Mouse (Mus musculus) CH12.LX (cell line): Measurements from ENCODE around the gene Prss34. TPM values are rescaled to one million over a fixed set of nuclear protein-coding genes. Genes with fewer than 3 reads are reported as not detected.

ENCODE experiments used
- DNase-seq: peaks from one replicate; pipeline ENCODE4 v3.0.0-alpha.2; 2013; ENCODE audit errors: extremely low read depth
- H3K27ac ChIP-seq: 2 replicates; pipeline ENCODE4 v1.5.1; 2012; ENCODE audit warnings: low read depth, mild to moderate bottlenecking, control low read depth, moderate library complexity; ENCODE audit not compliant: insufficient read depth
- H3K27me3 ChIP-seq: replicated peaks from 2 replicates; pipeline ENCODE3; 2012; ENCODE audit warnings: inconsistent platforms
- H3K36me3 ChIP-seq, 2 experiments: replicated peaks in 1 of 2; 2 replicates each; pipeline versions ENCODE3 to v1.6.1; 2012; ENCODE audit warnings: inconsistent platforms in 1 of 2, low read length in 1 of 2, mild to moderate bottlenecking in 1 of 2, mixed read lengths in 1 of 2, moderate library complexity in 1 of 2; ENCODE audit not compliant: control insufficient read depth in 1 of 2, insufficient read depth in 1 of 2
- H3K4me1 ChIP-seq, 2 experiments: 2 replicates each; pipeline ENCODE4 v1.6.1; 2012; ENCODE audit warnings: inconsistent platforms in 1 of 2, moderate library complexity in 1 of 2; ENCODE audit not compliant: insufficient read depth in 2 of 2, control insufficient read depth in 1 of 2
- H3K4me2 ChIP-seq: 2 replicates; pipeline ENCODE4 v1.6.1; 2012; ENCODE audit warnings: low read depth, mild to moderate bottlenecking, control low read depth; ENCODE audit not compliant: poor library complexity, insufficient read depth, severe bottlenecking
- H3K4me3 ChIP-seq, 3 experiments: fragments of 150-350 bp in 1 of 3; sonication (generic) in 1 of 3; replicated peaks in 1 of 3; 2 replicates each; pipeline versions ENCODE3 to v1.5.1; 2011 to 2012; ENCODE audit warnings: low read depth in 2 of 3, low read length in 2 of 3, mild to moderate bottlenecking in 2 of 3, moderate library complexity in 2 of 3, control low read depth in 1 of 3, improper control_type of control experiment in 1 of 3, inconsistent platforms in 1 of 3, mixed read lengths in 1 of 3; ENCODE audit not compliant: poor library complexity in 1 of 3
- H3K79me2 ChIP-seq: replicated peaks from 2 replicates; pipeline ENCODE4 v1.6.1; 2012; ENCODE audit warnings: mild to moderate bottlenecking, moderate library complexity; ENCODE audit not compliant: control insufficient read depth, poor library complexity, insufficient read depth, severe bottlenecking; ENCODE audit errors: extremely low read depth
- H3K9ac ChIP-seq: 2 replicates; pipeline ENCODE4 v1.6.1; 2012; ENCODE audit warnings: low read depth, mild to moderate bottlenecking, control low read depth, moderate library complexity; ENCODE audit not compliant: insufficient read depth
- H3K9me3 ChIP-seq: replicated peaks from 2 replicates; pipeline ENCODE3; 2012; ENCODE audit warnings: low read length, inconsistent platforms, mixed read lengths
- BHLHE40 ChIP-seq: IDR thresholded peaks from 2 replicates; pipeline ENCODE4 v1.6.1; 2011; ENCODE audit warnings: mild to moderate bottlenecking, low read depth, low read length, improper control_type of control experiment
- CHD2 ChIP-seq: IDR thresholded peaks from 2 replicates; pipeline ENCODE4 v1.6.1; 2011; ENCODE audit warnings: low read length, improper control_type of control experiment
- ELF1 ChIP-seq: IDR thresholded peaks from 2 replicates; pipeline ENCODE4 v1.6.1; 2014; ENCODE audit warnings: low read depth, mild to moderate bottlenecking, inconsistent platforms, low read length, improper control_type of control experiment
- EP300 ChIP-seq: IDR thresholded peaks from 2 replicates; pipeline ENCODE4 v1.6.1; 2011; ENCODE audit warnings: low read length, improper control_type of control experiment
- ETS1 ChIP-seq: conservative IDR thresholded peaks from 2 replicates; pipeline ENCODE4 v1.6.1; 2012; ENCODE audit warnings: low read depth, mild to moderate bottlenecking, inconsistent platforms, low read length, improper control_type of control experiment, moderate library complexity
- GABPA ChIP-seq: IDR thresholded peaks from 2 replicates; pipeline ENCODE4 v1.6.1; 2012; ENCODE audit warnings: low read depth, low read length, improper control_type of control experiment, inconsistent platforms; ENCODE audit not compliant: insufficient replicate concordance
- IRF4 ChIP-seq: IDR thresholded peaks from 2 replicates; pipeline ENCODE4 v1.6.1; 2014; ENCODE audit warnings: low read depth, mild to moderate bottlenecking, inconsistent platforms, low read length, improper control_type of control experiment
- JUND ChIP-seq: conservative IDR thresholded peaks from 2 replicates; pipeline ENCODE4 v1.6.1; 2011; ENCODE audit warnings: low read depth, low read length, improper control_type of control experiment
- MAFK ChIP-seq: IDR thresholded peaks from 2 replicates; pipeline ENCODE4 v1.6.1; 2011; ENCODE audit warnings: low read length, improper control_type of control experiment; ENCODE audit not compliant: insufficient replicate concordance
- MAZ ChIP-seq: IDR thresholded peaks from 2 replicates; pipeline ENCODE4 v1.6.1; 2012; ENCODE audit warnings: low read depth, mild to moderate bottlenecking, inconsistent platforms, low read length, improper control_type of control experiment, moderate library complexity
- MXI1 ChIP-seq: IDR thresholded peaks from 2 replicates; pipeline ENCODE4 v1.6.1; 2011; ENCODE audit warnings: mild to moderate bottlenecking, low read depth, low read length, improper control_type of control experiment
- NELFE ChIP-seq: IDR thresholded peaks from 2 replicates; pipeline ENCODE4 v1.6.1; 2011; ENCODE audit warnings: low read depth, low read length, improper control_type of control experiment
- NRF1 ChIP-seq: IDR thresholded peaks from 2 replicates; pipeline ENCODE4 v1.6.1; 2014; ENCODE audit warnings: low read depth, mild to moderate bottlenecking, inconsistent platforms, low read length, improper control_type of control experiment, moderate library complexity
- PAX5 ChIP-seq: IDR thresholded peaks from 2 replicates; pipeline ENCODE4 v1.6.1; 2012; ENCODE audit warnings: low read length, inconsistent platforms, mixed read lengths
- POLR2A ChIP-seq: IDR thresholded peaks from 2 replicates; pipeline ENCODE4 v1.6.1; 2011; ENCODE audit warnings: low read depth, mild to moderate bottlenecking, improper control_type of control experiment, low read length
- POLR2AphosphoS2 ChIP-seq: IDR thresholded peaks from 2 replicates; pipeline ENCODE4 v1.6.1; 2011; ENCODE audit warnings: low read depth, low read length, improper control_type of control experiment
- RAD21 ChIP-seq: IDR thresholded peaks from 2 replicates; pipeline ENCODE4 v1.6.1; 2011; ENCODE audit warnings: low read depth, mild to moderate bottlenecking, low read length, improper control_type of control experiment, moderate library complexity
- RCOR1 ChIP-seq: conservative IDR thresholded peaks from 2 replicates; pipeline ENCODE4 v1.6.1; 2012; ENCODE audit warnings: low read depth, mild to moderate bottlenecking, inconsistent platforms, low read length, improper control_type of control experiment
- SMC3 ChIP-seq: IDR thresholded peaks from 2 replicates; pipeline ENCODE4 v1.6.1; 2011; ENCODE audit warnings: low read depth, low read length, improper control_type of control experiment
- UBTF ChIP-seq: IDR thresholded peaks from 2 replicates; pipeline ENCODE4 v1.6.1; 2012; ENCODE audit warnings: low read depth, mild to moderate bottlenecking, inconsistent platforms, low read length, improper control_type of control experiment, moderate library complexity
- ZC3H11A ChIP-seq: IDR thresholded peaks from 2 replicates; pipeline ENCODE4 v1.6.1; 2012; ENCODE audit warnings: low read depth, mild to moderate bottlenecking, inconsistent platforms, low read length, improper control_type of control experiment
- ZMIZ1 ChIP-seq: IDR thresholded peaks from 2 replicates; pipeline ENCODE4 v1.6.1; 2012; ENCODE audit warnings: low read depth, mild to moderate bottlenecking, inconsistent platforms, low read length, improper control_type of control experiment
- ZNF384 ChIP-seq: IDR thresholded peaks from 2 replicates; pipeline ENCODE4 v1.6.1; 2012; ENCODE audit warnings: low read depth, low read length, improper control_type of control experiment, inconsistent platforms
- dilution Hi-C: fragments of 300-500 bp; cut with MboI; formaldehyde crosslinking; loops from 2 replicates; pipeline ENCODE4 v1.14.3; 2020; ENCODE audit warnings: low sequenced_read_pairs; ENCODE audit not compliant: extremely low pct_unique_long_range_greater_than_20kb, extremely low pct_ligation_motif_present
- in situ Hi-C: fragments of 300-500 bp; cut with MboI; formaldehyde crosslinking; loops from 3 replicates; pipeline ENCODE4 v1.14.3; 2019; ENCODE audit warnings: low sequenced_read_pairs, low pct_ligation_motif_present, low pct_unique_long_range_greater_than_20kb, mixed read lengths
- polyA plus RNA-seq: library from polyadenylated mRNA; unstranded; fragments of >175 nt; gene quantifications from 2 replicates; pipeline ENCODE4 v1.2.1, GENCODE M21; 2012; ENCODE audit warnings: low read depth; ENCODE audit not compliant: insufficient read length
- total RNA-seq, 2 experiments: library from RNA; depleted of rRNA; stranded (reverse); fragments of 300-350 nt in 1 of 2; fragments of >200 nt in 1 of 2; gene quantifications; 2 replicates each; pipeline ENCODE4 v1.2.3; 2012 to 2014

Prss34 gene
- total and polyA plus RNA-seq, 3 experiments = not detected

DNA sequence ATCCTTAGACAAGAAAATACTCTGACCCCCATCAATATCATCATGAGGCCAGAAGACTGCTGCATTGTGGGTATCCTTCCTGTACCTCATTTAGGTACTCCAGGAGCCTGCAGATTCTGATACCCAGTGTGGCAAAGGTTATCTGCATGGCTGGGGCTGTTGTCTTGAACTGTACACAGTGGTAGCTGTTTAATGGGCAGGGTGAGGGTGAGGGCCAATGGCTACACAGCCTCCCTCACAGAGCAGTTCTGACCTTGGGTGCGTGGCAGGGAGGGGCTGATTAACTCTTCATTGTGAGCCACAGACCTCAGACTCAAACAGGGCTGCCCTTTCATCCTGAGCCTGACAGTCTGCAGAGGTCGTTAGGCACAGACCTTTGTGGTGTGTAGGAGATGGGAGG, 24.7 kb downstream of the Prss34 start:
- dilution Hi-C loops = no loop called here
- no peak for DNase-seq
- TF ChIP-seq IRF4 = no peak
- no peak for TF ChIP-seq CHD2
- TF ChIP-seq MXI1 = no peak
- TF ChIP-seq NRF1 = no peak
- no peak for TF ChIP-seq RCOR1
- no peak for TF ChIP-seq POLR2A
- TF ChIP-seq NELFE = no peak
- TF ChIP-seq ZNF384 = no peak
- no peak for TF ChIP-seq GABPA
- no peak for TF ChIP-seq PAX5
- TF ChIP-seq MAFK = no peak
- no peak for TF ChIP-seq ZC3H11A
- TF ChIP-seq, all 38 proteins: peak for 0
- Histone ChIP-seq H3K4me1 (no peaks in the 10 kb centered on the region), H3K27ac (no peak overlapping the region), H3K27me3 (peaks cover 65% of the 10 kb centered on the region), H3K79me2 (no peaks in the 10 kb centered on the region), H3K4me3 (no peak overlapping the region), H3K4me2 (no peak overlapping the region), H3K9me3 (no peaks in the 10 kb centered on the region), H3K36me3 (no peaks in the 10 kb centered on the region), H3K9ac (no peak overlapping the region)
- in situ Hi-C loops = no loop called here

DNA sequence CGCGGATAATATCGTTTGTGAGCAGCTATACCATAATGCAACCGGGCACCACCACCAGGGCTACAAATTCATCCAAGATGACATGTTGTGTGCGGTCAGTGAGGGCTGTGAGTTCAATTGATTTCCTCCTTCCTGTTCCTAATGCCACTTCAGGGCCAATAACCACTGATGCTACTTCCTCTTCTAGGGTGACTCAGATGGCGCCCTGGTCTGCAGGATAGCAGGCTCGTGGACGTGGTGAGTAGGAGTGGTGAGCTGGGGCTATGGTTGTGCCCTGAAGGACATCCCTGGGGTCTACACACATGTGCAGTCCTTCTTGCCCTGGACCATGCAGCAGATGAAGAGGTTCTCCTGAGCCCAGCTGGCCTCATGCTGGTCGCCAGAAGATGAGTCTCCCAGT, 34.1 kb downstream of the Prss34 start:
- in situ Hi-C loops = no loop called here
- Histone ChIP-seq H3K27me3 (peaks cover 94% of the 10 kb centered on the region), H3K9me3 (peaks cover 3% of the 10 kb centered on the region)

More for the DNA sequence above, 34.1 kb downstream of the Prss34 start:
- no peak overlapping the region for H3K4me3 ChIP-seq
- no peak overlapping the region for H3K27ac ChIP-seq
- dilution Hi-C loops = no loop called here
- no peak for DNase-seq
- H3K9ac ChIP-seq = no peak overlapping the region
- TF ChIP-seq MAZ (no peak), NELFE (no peak), ELF1 (no peak), RAD21 (no peak), EP300 (no peak), POLR2AphosphoS2 (no peak), ZMIZ1 (no peak), UBTF (no peak), BHLHE40 (no peak), CHD2 (no peak), JUND (no peak), SMC3 (no peak), ETS1 (no peak)
- no peaks in the 10 kb centered on the region for H3K79me2 ChIP-seq
- peaks cover 0 to 7% of the 10 kb centered on the region in 2 experiments; a peak in 2 of 4 replicates for H3K4me1 ChIP-seq
- H3K4me2 ChIP-seq = no peak overlapping the region
- H3K36me3 ChIP-seq = no peaks in the 10 kb centered on the region
